Mouse (Mus musculus): Measurements from ENCODE around the gene St7.

DNA sequence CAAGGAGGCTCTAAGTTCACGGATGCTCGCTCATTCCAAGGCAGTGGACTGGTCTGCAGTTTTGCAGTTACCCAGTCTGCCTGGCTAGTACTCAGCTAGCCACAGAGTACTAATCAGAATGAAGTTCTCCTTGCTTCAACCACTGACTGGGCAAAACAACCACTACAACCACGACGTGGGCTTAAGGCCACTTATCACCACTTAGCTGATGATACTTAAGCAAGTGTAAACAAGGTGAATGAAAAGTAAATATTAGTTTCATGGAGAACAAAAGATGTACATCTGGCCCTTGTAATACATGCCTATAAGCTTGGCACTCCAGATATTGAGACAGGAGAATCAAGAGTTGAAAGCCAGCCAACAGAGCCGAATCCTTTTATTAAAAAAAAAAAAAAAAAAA is 253.7 kb downstream of the St7 start:
- TF ChIP-seq CTCF (conservative IDR thresholded peaks at IDR 0.05; ENCODE audit: low read length) (no peak), POU5F1 (IDR thresholded peaks at IDR 0.05; ENCODE audit: borderline replicate concordance, low read length) (no peak)

Measured in E14TG2a.4 (cell line).